ENCODE assay signal across 8 mouse cellular contexts in the genomic region with DNA sequence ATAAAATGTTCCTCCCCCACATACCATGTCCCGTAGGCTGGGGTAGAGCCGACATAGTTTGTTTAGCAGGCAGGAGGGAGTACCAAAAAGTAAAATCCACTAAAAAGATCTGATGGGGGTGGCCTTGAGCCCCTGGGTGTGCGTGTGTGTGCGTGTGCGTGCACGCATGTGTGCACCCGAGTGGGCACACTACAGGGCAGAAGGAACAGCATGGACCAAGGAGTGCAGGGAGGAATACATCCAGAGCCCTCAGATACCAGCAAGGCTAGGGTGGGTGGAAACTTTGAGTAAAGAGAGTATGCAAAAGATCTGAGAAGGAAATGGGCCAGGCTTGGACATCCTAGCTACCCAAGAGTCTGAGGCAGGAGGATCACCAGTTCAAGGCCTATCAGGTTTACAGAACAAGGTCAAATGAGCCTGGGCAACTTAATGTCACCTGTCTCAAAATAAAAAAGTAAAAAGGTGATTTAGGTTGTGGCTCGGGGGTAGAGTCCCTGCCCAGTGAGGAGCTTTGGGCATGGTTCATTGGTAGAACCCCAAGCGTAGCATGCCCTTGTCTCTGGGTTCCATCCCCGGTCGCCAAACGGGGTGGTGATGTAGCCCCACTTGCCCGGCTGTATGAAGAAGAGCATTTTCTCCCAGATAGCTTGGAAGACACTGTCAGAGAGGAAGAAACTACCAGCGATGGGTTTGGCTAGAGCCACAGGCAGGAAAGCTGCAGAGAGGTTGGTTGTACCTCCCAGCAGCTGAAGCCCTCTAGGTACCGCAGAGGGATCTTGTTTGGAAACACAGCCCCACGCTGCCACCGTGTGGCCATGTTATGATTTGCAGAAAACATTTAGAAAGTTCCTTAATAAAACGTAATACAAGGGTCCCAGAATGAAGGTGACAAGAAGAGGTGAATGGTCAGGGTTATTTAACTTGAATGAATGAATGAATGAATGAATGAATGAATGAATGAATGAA. TPM values are rescaled to one million over a fixed set of nuclear protein-coding genes. Genes with fewer than 3 reads are reported as not detected.
DNase-seq lines count a peak whose midpoint lies in the region; ATAC-seq and TF ChIP-seq lines count a peak whose summit lies in the region.

No protein-coding gene starts in this region.

- H3K9me3 ChIP-seq in heart, embryonic 10.5 days, result no peaks in the 10 kb centered on the region
- H3K9me3 ChIP-seq in hindbrain, embryonic 13.5 days, result no peaks in the 10 kb centered on the region

- H3K27ac ChIP-seq in heart, embryonic 10.5 days, result no peak overlapping the region
- no peak overlapping the region for H3K27ac ChIP-seq in bone marrow macrophage, adult 2 months (ENCODE audit: insufficient read depth, low read depth, low read length)
- no peak overlapping the region for H3K27ac ChIP-seq in hindbrain, embryonic 13.5 days

- no peaks in the 10 kb centered on the region for H3K4me1 ChIP-seq in heart, embryonic 10.5 days
- peaks cover 2% of the 10 kb centered on the region; the same call in 1 of the 2 replicates for H3K4me1 ChIP-seq in bone marrow macrophage, adult 2 months (ENCODE audit: control insufficient read depth, insufficient read depth, low read length)
- H3K4me1 ChIP-seq in hindbrain, embryonic 13.5 days (replicated peaks), result no peaks in the 10 kb centered on the region

- 52% methylated on average over 18 of the region's 18 CpGs for WGBS in heart, embryonic 10.5 days
- WGBS in hindbrain, embryonic 13.5 days, result 53% methylated on average over 18 of the region's 18 CpGs

- peak; percentile 43; the same call in 1 of the 2 replicates for TF ChIP-seq CTCF in bone marrow macrophage, adult 2 months (IDR thresholded peaks at IDR 0.05; ENCODE audit: low read depth, low read length)

- H3K4me3 ChIP-seq in heart, embryonic 10.5 days, result no peak overlapping the region
- H3K4me3 ChIP-seq in bone marrow macrophage, adult 2 months (ENCODE audit: insufficient read depth, low read length), result no peak overlapping the region
- H3K4me3 ChIP-seq in hindbrain, embryonic 13.5 days, result no peak overlapping the region

- no peak overlapping the region for H3K9ac ChIP-seq in hindbrain, embryonic 13.5 days

- no peak overlapping the region for H3K4me2 ChIP-seq in hindbrain, embryonic 13.5 days

- no peaks in the 10 kb centered on the region for H3K36me3 ChIP-seq in heart, embryonic 10.5 days
- H3K36me3 ChIP-seq in hindbrain, embryonic 13.5 days, result no peaks in the 10 kb centered on the region

- ATAC-seq in erythroid progenitor cell, adult 5-6 weeks (replicated peaks; ENCODE audit: low FRiP score, poor library complexity, severe bottlenecking), result peak; percentile 83
- peak; percentile 52; the same call in 1 of the 2 replicates for ATAC-seq in hindbrain, embryonic 13.5 days (ENCODE audit: low FRiP score)
- ATAC-seq in megakaryocyte-erythroid progenitor cell, adult 5-6 weeks (replicated peaks; ENCODE audit: low FRiP score, low TSS enrichment, poor library complexity, severe bottlenecking), result peak; percentile 78

- no peak for TF ChIP-seq POLR2A in bone marrow macrophage, adult 2 months (IDR thresholded peaks at IDR 0.05; ENCODE audit: borderline replicate concordance, low read depth, low read length)

- peak; percentile 64 to 88 for DNase-seq in heart, adult 18-20 months
- DNase-seq in heart, embryonic 10.5 days (ENCODE audit: low spot score), result no peak
- DNase-seq in layer of hippocampus, postnatal 36 days, result peak; percentile 67 to 70
- peak; percentile 56 to 57 for DNase-seq in right cerebral cortex, postnatal 36 days (ENCODE audit: low spot score in 2 of 2)

- H3K27me3 ChIP-seq in heart, embryonic 10.5 days (ENCODE audit: insufficient read depth, poor library complexity, severe bottlenecking), result 0 out of 2 replicates have a peak, but pooled peaks cover 10% of the 10 kb centered on the region
- H3K27me3 ChIP-seq in hindbrain, embryonic 13.5 days, result peaks cover 18% of the 10 kb centered on the region; the same call in 1 of the 2 replicates

RNA-seq across cellular contexts. Expression of gene Nr1h2, which starts 7.0 kb away (rescaled TPM):
- total RNA-seq in heart, adult 18-20 months (2021), result 10 to 100 TPM; 43.9 to 47.3 TPM
- 59.9 and 65.3 TPM in 2 replicates for polyA plus RNA-seq in heart, embryonic 10.5 days (2016; fragmentation: Nextera tagmentation; extraction: Ambion mirVana)
- polyA plus RNA-seq in bone marrow macrophage, adult 2 months (2012; ENCODE audit: insufficient read depth, insufficient read length, missing spikeins), result 98.8 and 104 TPM in 2 replicates
- 57.3 and 105 TPM in 2 replicates for total RNA-seq in erythroid progenitor cell, adult 5-6 weeks (2015; ENCODE audit: low replicate concordance)
- 59.3 and 81.4 TPM in 2 replicates for total RNA-seq in erythroid progenitor cell, adult 5-6 weeks (2017; ENCODE audit: low replicate concordance)
- polyA plus RNA-seq in hindbrain, embryonic 13.5 days (2015; fragmentation: Nextera tagmentation; extraction: Ambion mirVana), result 69.8 and 70.9 TPM in 2 replicates
- total RNA-seq in layer of hippocampus, postnatal 36 days (2021), result 10 to 100 TPM; 58.7 to 62.1 TPM
- total RNA-seq in megakaryocyte-erythroid progenitor cell, adult 5-6 weeks (2014; fragmentation: Nextera tagmentation), result 68.7 and 69.2 TPM in 2 replicates
- 28.8 and 59.9 TPM in 2 replicates for total RNA-seq in megakaryocyte-erythroid progenitor cell, adult 5-6 weeks (2017)

RNA-seq across cellular contexts. Expression of gene Napsa, which starts 11.5 kb away (rescaled TPM):
- total RNA-seq in heart, adult 18-20 months (2021), result 1 to 10 TPM in 1 of 2 experiments, under 1 TPM in 1; 0.82 to 4.4 TPM
- polyA plus RNA-seq in heart, embryonic 10.5 days (2016; fragmentation: Nextera tagmentation; extraction: Ambion mirVana), result 0.64 TPM in 1 of 2 replicates, not detected in the other
- polyA plus RNA-seq in bone marrow macrophage, adult 2 months (2012; ENCODE audit: insufficient read depth, insufficient read length, missing spikeins), result 218 and 224 TPM in 2 replicates
- 55.5 and 84.3 TPM in 2 replicates for total RNA-seq in erythroid progenitor cell, adult 5-6 weeks (2015; ENCODE audit: low replicate concordance)
- total RNA-seq in erythroid progenitor cell, adult 5-6 weeks (2017; ENCODE audit: low replicate concordance), result 12.2 and 12.7 TPM in 2 replicates
- 1.1 and 1.7 TPM in 2 replicates for polyA plus RNA-seq in hindbrain, embryonic 13.5 days (2015; fragmentation: Nextera tagmentation; extraction: Ambion mirVana)
- total RNA-seq in layer of hippocampus, postnatal 36 days (2021), result under 1 TPM in 1 of 2 experiments, not detected in 1; 0.25 TPM
- 5.3 and 10.3 TPM in 2 replicates for total RNA-seq in megakaryocyte-erythroid progenitor cell, adult 5-6 weeks (2014; fragmentation: Nextera tagmentation)
- 2.0 and 11.0 TPM in 2 replicates for total RNA-seq in megakaryocyte-erythroid progenitor cell, adult 5-6 weeks (2017)

RNA-seq across cellular contexts. Expression of gene Pold1, which starts 12.1 kb away (rescaled TPM):
- total RNA-seq in heart, adult 18-20 months (2021), result 10 to 100 TPM; 12.6 to 16.2 TPM
- 96.8 and 101 TPM in 2 replicates for polyA plus RNA-seq in heart, embryonic 10.5 days (2016; fragmentation: Nextera tagmentation; extraction: Ambion mirVana)
- polyA plus RNA-seq in bone marrow macrophage, adult 2 months (2012; ENCODE audit: insufficient read depth, insufficient read length, missing spikeins), result 18.7 and 25.8 TPM in 2 replicates
- 62.9 and 75.7 TPM in 2 replicates for total RNA-seq in erythroid progenitor cell, adult 5-6 weeks (2015; ENCODE audit: low replicate concordance)
- total RNA-seq in erythroid progenitor cell, adult 5-6 weeks (2017; ENCODE audit: low replicate concordance), result 39.6 and 53.8 TPM in 2 replicates
- 24.4 and 28.8 TPM in 2 replicates for polyA plus RNA-seq in hindbrain, embryonic 13.5 days (2015; fragmentation: Nextera tagmentation; extraction: Ambion mirVana)
- 1 to 10 TPM; 6.2 to 8.7 TPM for total RNA-seq in layer of hippocampus, postnatal 36 days (2021)
- total RNA-seq in megakaryocyte-erythroid progenitor cell, adult 5-6 weeks (2014; fragmentation: Nextera tagmentation), result 194 and 214 TPM in 2 replicates
- 61.0 and 90.8 TPM in 2 replicates for total RNA-seq in megakaryocyte-erythroid progenitor cell, adult 5-6 weeks (2017)

RNA-seq across cellular contexts. Expression of gene Spib, which starts 28.8 kb away (rescaled TPM):
- 1 to 10 TPM in 1 of 2 experiments, under 1 TPM in 1; 0.37 to 4.8 TPM for total RNA-seq in heart, adult 18-20 months (2021)
- polyA plus RNA-seq in heart, embryonic 10.5 days (2016; fragmentation: Nextera tagmentation; extraction: Ambion mirVana), result 0.12 and 0.15 TPM in 2 replicates
- 0.32 and 0.43 TPM in 2 replicates for polyA plus RNA-seq in bone marrow macrophage, adult 2 months (2012; ENCODE audit: insufficient read depth, insufficient read length, missing spikeins)
- 24.3 and 27.0 TPM in 2 replicates for total RNA-seq in erythroid progenitor cell, adult 5-6 weeks (2015; ENCODE audit: low replicate concordance)
- 15.3 and 17.3 TPM in 2 replicates for total RNA-seq in erythroid progenitor cell, adult 5-6 weeks (2017; ENCODE audit: low replicate concordance)
- not detected in 2 replicates for polyA plus RNA-seq in hindbrain, embryonic 13.5 days (2015; fragmentation: Nextera tagmentation; extraction: Ambion mirVana)
- under 1 TPM in 1 of 2 experiments, not detected in 1; 0.13 TPM for total RNA-seq in layer of hippocampus, postnatal 36 days (2021)
- 0.67 and 4.7 TPM in 2 replicates for total RNA-seq in megakaryocyte-erythroid progenitor cell, adult 5-6 weeks (2014; fragmentation: Nextera tagmentation)
- not detected in 2 replicates for total RNA-seq in megakaryocyte-erythroid progenitor cell, adult 5-6 weeks (2017)

RNA-seq across cellular contexts. Expression of gene Kcnc3, which starts 29.7 kb away (rescaled TPM):
- 1 to 10 TPM; 2.4 to 2.6 TPM for total RNA-seq in heart, adult 18-20 months (2021)
- polyA plus RNA-seq in heart, embryonic 10.5 days (2016; fragmentation: Nextera tagmentation; extraction: Ambion mirVana), result 0.02 and 0.24 TPM in 2 replicates
- polyA plus RNA-seq in bone marrow macrophage, adult 2 months (2012; ENCODE audit: insufficient read depth, insufficient read length, missing spikeins), result 0.36 and 1.6 TPM in 2 replicates
- total RNA-seq in erythroid progenitor cell, adult 5-6 weeks (2015; ENCODE audit: low replicate concordance), result not detected in 2 replicates
- not detected in 2 replicates for total RNA-seq in erythroid progenitor cell, adult 5-6 weeks (2017; ENCODE audit: low replicate concordance)
- 4.4 and 5.0 TPM in 2 replicates for polyA plus RNA-seq in hindbrain, embryonic 13.5 days (2015; fragmentation: Nextera tagmentation; extraction: Ambion mirVana)
- 100 to 1,000 TPM; 175 to 188 TPM for total RNA-seq in layer of hippocampus, postnatal 36 days (2021)
- 1.9 and 7.9 TPM in 2 replicates for total RNA-seq in megakaryocyte-erythroid progenitor cell, adult 5-6 weeks (2014; fragmentation: Nextera tagmentation)
- 0.11 TPM in 1 of 2 replicates, not detected in the other for total RNA-seq in megakaryocyte-erythroid progenitor cell, adult 5-6 weeks (2017)
